Mouse (Mus musculus) forebrain, embryonic 10.5 days (tissue): ENCODE measurements around the gene Arhgef40. TPM values are rescaled to one million over a fixed set of nuclear protein-coding genes. Genes with fewer than 3 reads are reported as not detected.

Source experiments
- DNase-seq: peaks from one replicate; pipeline ENCODE4 v3.0.0-alpha.2; 2017; ENCODE audit warnings: low spot score; ENCODE audit errors: extremely low spot score
- H3K27ac ChIP-seq: fragments of 300-500 bp; sonication (generic); 2 replicates; pipeline ENCODE4 v1.5.1; 2016; ENCODE audit warnings: mild to moderate bottlenecking
- H3K27me3 ChIP-seq: fragments of 300-500 bp; sonication (generic); 2 replicates; pipeline ENCODE4 v1.6.1; 2016; ENCODE audit warnings: mild to moderate bottlenecking; ENCODE audit not compliant: poor library complexity, severe bottlenecking
- H3K36me3 ChIP-seq: fragments of 300-500 bp; sonication (generic); replicated peaks from 2 replicates; pipeline ENCODE4 v1.6.1; 2016; ENCODE audit warnings: mild to moderate bottlenecking, moderate library complexity
- H3K4me1 ChIP-seq: fragments of 300-500 bp; sonication (generic); 2 replicates; pipeline ENCODE4 v1.6.1; 2016
- H3K4me3 ChIP-seq: fragments of 300-500 bp; sonication (generic); 2 replicates; pipeline ENCODE4 v1.5.1; 2016; ENCODE audit warnings: mild to moderate bottlenecking, moderate library complexity
- H3K9me3 ChIP-seq: fragments of 300-500 bp; sonication (generic); 2 replicates; pipeline ENCODE4 v1.6.1; 2016; ENCODE audit warnings: mild to moderate bottlenecking, moderate library complexity
- WGBS: fragments of 180-500 bp; shearing (Covaris S2); methylation state at CpG from one replicate; pipeline ENCODE4 v1.1.7; 2016; 5-methylcytosine and 5-hydroxymethylcytosine counted together
- polyA plus RNA-seq: library from polyadenylated mRNA; unstranded; fragments of >200 nt; fragmentation: Nextera tagmentation; extraction: Ambion mirVana; gene quantifications from 2 replicates; pipeline ENCODE4 v1.2.1, GENCODE M21; 2016

The Arhgef40 gene
- polyA plus RNA-seq, 1 experiment from 2014 or later: 102 TPM

GRCm38 (mm10) chr14:52015445-52016100 lies 31.1 kb downstream of the Arhgef40 start, which contains the start of gene Tmem253:
TSS of gene Tmem253 (plus strand) at chr14:52015658.
- DNase-seq: no peak
- peaks cover 89% of the 10 kb centered on the region for H3K4me1 ChIP-seq
- peak within 1 kb of the TSS; percentile 100 for H3K27ac ChIP-seq
- no peaks in the 10 kb centered on the region for H3K9me3 ChIP-seq
- H3K4me3 ChIP-seq: peak within 1 kb of the TSS; percentile 80
- H3K27me3 ChIP-seq: no peaks in the 10 kb centered on the region
- H3K36me3 ChIP-seq: peaks cover 13% of the 10 kb centered on the region
- WGBS: 57% methylated on average over 6 of the region's 6 CpGs

DNA sequence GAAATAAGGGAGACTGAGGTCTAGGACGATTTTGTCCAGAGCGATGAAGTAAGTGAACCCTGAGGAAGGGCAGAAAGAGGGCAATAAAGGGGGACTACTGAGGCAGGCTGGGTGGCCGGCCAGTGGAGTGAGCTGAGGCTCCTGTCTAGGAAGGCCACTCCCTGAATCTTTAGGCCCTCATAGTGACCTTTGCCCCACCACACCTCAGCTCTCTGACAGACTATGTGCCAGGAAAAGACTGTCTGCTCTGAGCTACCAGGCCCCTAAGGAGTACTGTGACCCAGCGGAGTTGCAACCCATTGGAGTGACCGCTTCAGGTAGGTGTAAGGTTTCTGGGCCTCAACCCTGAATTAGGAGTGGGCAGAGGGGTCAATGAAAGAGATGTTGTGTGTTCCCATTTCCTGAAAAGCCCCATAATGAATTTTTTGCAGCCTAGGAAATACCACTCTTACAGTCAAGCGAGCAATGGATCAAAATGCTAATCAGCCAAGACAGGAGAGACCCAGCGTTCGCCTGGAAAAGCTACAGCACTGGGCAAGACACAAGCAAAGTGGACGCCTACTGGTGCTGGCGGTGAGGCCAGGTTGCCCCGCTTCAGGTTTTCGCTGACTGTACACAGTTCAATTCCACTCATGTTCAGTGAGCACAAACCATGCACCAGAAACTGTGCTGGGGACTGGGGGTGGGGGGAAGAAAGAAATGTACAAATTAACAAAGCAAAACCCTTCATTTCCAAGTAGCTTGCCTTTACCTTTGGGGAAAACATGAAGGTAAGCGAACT lies 32.3 kb downstream of the Arhgef40 start:
- H3K27me3 ChIP-seq: no peaks in the 10 kb centered on the region
- no peak for DNase-seq
- H3K36me3 ChIP-seq: peaks cover 13% of the 10 kb centered on the region
- H3K27ac ChIP-seq: peak overlapping the region; percentile 100
- H3K4me3 ChIP-seq: peak overlapping the region; percentile 20; the same call in 1 of the 2 replicates
- H3K4me1 ChIP-seq: peaks cover 89% of the 10 kb centered on the region
- 76% methylated on average over 13 of the region's 13 CpGs for WGBS
- no peaks in the 10 kb centered on the region for H3K9me3 ChIP-seq

- Histone ChIP-seq H3K36me3 (peaks cover 8% of the 10 kb centered on the region), H3K27me3 (no peaks in the 10 kb centered on the region), H3K4me3 (no peak overlapping the region), H3K4me1 (peaks cover 87% of the 10 kb centered on the region), H3K27ac (no peak overlapping the region; the same call in 1 of the 2 replicates), H3K9me3 (no peaks in the 10 kb centered on the region)
- WGBS: 81% methylated on average over 4 of the region's 4 CpGs
- no peak for DNase-seq
These were observed 33.1 kb downstream of the Arhgef40 start for GRCm38 (mm10) chr14:52017662-52018061.

GRCm38 (mm10) chr14:52018248-52019050 lies 33.9 kb downstream of the Arhgef40 start:
- WGBS: 90% methylated on average over 15 of the region's 15 CpGs
- no peaks in the 10 kb centered on the region for H3K27me3 ChIP-seq
- H3K4me1 ChIP-seq: peaks cover 87% of the 10 kb centered on the region
- H3K9me3 ChIP-seq: no peaks in the 10 kb centered on the region
- H3K36me3 ChIP-seq: peaks cover 8% of the 10 kb centered on the region
- peak overlapping the region; percentile 71 for H3K4me3 ChIP-seq
- no peak for DNase-seq
- H3K27ac ChIP-seq: peak overlapping the region; percentile 99

- H3K4me1 ChIP-seq: peaks cover 92% of the 10 kb centered on the region
- H3K27ac ChIP-seq: peak overlapping the region; percentile 99
These were observed 34.6 kb downstream of the Arhgef40 start for GRCm38 (mm10) chr14:52019051-52019589.

GRCm38 (mm10) chr14:52019590-52020340 lies 35.2 kb downstream of the Arhgef40 start:
- Histone ChIP-seq H3K27me3 (no peaks in the 10 kb centered on the region), H3K9me3 (no peaks in the 10 kb centered on the region), H3K4me1 (peaks cover 91% of the 10 kb centered on the region), H3K4me3 (peak overlapping the region; percentile 71), H3K36me3 (peaks cover 8% of the 10 kb centered on the region), H3K27ac (peak overlapping the region; percentile 99)
- DNase-seq: peak; percentile 98
- WGBS: under 1% methylated on average over 74 of the region's 74 CpGs

More at GRCm38 (mm10) chr14:52019051-52019589, 34.6 kb downstream of the Arhgef40 start:
- Histone ChIP-seq H3K27me3 (no peaks in the 10 kb centered on the region), H3K9me3 (no peaks in the 10 kb centered on the region), H3K4me3 (peak overlapping the region; percentile 71), H3K36me3 (peaks cover 8% of the 10 kb centered on the region)
- DNase-seq: no peak
- WGBS: 42% methylated on average over 12 of the region's 12 CpGs

DNA sequence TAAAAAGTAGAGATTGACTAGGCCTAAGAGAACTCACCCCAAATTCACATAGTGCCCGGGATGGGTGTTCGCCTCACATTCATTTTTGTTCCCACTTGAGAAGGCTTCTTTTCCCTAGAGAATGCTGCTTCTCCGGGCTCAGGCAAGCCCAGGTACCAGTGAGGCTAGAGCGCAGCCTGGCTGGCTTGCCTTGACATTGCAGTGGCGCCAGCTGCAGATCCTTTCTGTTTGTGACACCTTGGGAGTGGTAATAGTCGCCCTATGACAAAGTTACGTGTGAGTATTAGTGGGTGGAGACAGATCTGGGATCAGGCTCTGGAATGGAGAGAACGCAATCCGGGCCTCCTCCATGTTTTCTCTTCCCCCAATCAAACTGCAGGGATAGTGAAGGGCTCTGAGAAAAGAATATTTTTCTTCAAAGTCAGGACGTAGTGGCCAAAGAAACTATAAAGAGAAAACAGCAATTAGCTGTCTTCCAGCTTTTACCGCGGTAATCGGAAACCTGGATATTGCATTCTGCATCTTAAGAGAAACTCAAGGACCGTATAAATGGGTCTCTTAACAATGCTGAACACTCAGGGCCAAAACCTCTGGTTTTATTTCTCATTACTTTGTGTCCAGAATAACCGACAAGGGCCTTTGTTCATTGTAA lies 36.1 kb downstream of the Arhgef40 start, which contains the start of gene Zfp219:
Gene Zfp219, minus strand, starts transcription at position 248 of the 652 bp plus-strand sequence.
- WGBS: 11% methylated on average over 15 of the region's 15 CpGs
- peak; percentile 77 for DNase-seq
- H3K27ac ChIP-seq: peak within 1 kb of the TSS; percentile 99
- H3K36me3 ChIP-seq: peaks cover 8% of the 10 kb centered on the region
- H3K27me3 ChIP-seq: no peaks in the 10 kb centered on the region
- peak within 1 kb of the TSS; percentile 71 for H3K4me3 ChIP-seq
- peaks cover 83% of the 10 kb centered on the region for H3K4me1 ChIP-seq
- no peaks in the 10 kb centered on the region for H3K9me3 ChIP-seq

GRCm38 (mm10) chr14:52021138-52021529 lies 36.6 kb downstream of the Arhgef40 start:
- Histone ChIP-seq H3K4me3 (peak overlapping the region; percentile 71), H3K36me3 (peaks cover 8% of the 10 kb centered on the region), H3K27me3 (no peaks in the 10 kb centered on the region), H3K27ac (peak overlapping the region; percentile 99), H3K9me3 (no peaks in the 10 kb centered on the region), H3K4me1 (peaks cover 77% of the 10 kb centered on the region)
- WGBS: 82% methylated on average over 4 of the region's 4 CpGs
- DNase-seq: no peak

DNA sequence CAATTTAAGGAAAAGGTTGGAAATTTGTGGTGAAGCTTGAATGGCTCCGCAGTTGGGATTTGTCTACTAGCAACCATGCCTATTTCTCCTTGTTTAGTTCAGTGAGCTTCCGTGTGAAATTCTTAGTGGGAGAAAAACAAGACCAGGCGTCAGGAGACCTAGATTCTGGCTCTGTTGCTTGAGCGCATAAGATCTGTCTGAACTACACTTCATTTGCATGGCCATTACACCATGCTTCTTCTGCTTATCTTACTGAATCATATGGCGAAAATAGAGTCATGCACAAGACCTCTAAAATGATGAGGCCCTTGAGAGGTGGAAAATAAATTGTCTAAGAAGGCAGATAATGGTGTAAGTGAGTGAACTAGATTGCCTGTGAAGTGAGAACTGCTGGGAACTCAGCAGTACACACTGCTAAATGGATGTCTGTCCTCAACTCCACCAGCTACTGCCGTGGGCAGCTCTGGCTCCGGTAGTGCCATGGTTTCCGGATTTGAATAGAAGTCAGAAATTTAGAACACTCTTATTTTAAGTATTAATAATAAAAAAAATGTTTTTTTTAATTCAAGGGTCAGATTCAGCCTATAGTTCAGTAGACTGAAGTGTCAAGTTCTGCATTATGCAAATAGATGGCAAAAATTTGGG lies 37.2 kb downstream of the Arhgef40 start:
- no peaks in the 10 kb centered on the region for H3K9me3 ChIP-seq
- peak overlapping the region; percentile 99 for H3K27ac ChIP-seq
- H3K27me3 ChIP-seq: no peaks in the 10 kb centered on the region
- DNase-seq: no peak
- 90% methylated on average over 8 of the region's 8 CpGs for WGBS
- peak overlapping the region; percentile 71; the same call in 1 of the 2 replicates for H3K4me3 ChIP-seq
- H3K36me3 ChIP-seq: peaks cover 8% of the 10 kb centered on the region
- peaks cover 72% of the 10 kb centered on the region for H3K4me1 ChIP-seq

DNA sequence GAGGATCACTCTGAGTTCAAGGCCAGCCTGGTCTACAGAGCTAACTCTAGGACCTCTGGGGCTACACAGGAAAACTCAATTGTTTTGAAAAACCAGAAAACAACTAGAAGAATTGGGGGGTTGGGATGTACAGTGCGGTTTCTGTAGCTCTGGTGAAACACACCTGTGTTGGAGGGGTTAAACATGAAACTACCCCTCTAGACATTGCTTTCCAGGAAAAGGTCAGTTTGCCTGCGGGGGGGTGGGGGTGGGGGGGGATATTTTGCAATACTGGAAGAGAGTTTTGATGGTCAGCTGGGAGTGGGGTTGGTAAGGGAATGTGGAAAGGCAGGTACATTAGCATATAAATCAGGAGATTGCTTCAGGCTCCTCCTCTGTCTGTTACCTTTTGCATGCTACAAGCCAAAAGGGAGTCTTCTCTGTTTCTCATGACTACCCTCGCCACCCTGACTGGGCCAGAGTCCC lies 37.8 kb downstream of the Arhgef40 start:
- DNase-seq: no peak
- 68% methylated on average over 3 of the region's 3 CpGs for WGBS
- no peaks in the 10 kb centered on the region for H3K9me3 ChIP-seq
- H3K27me3 ChIP-seq: no peaks in the 10 kb centered on the region
- peaks cover 66% of the 10 kb centered on the region for H3K4me1 ChIP-seq
- peak overlapping the region; percentile 40; the same call in 1 of the 2 replicates for H3K4me3 ChIP-seq
- H3K36me3 ChIP-seq: peaks cover 8% of the 10 kb centered on the region
- peak overlapping the region; percentile 89 for H3K27ac ChIP-seq
